In the genomic region with DNA sequence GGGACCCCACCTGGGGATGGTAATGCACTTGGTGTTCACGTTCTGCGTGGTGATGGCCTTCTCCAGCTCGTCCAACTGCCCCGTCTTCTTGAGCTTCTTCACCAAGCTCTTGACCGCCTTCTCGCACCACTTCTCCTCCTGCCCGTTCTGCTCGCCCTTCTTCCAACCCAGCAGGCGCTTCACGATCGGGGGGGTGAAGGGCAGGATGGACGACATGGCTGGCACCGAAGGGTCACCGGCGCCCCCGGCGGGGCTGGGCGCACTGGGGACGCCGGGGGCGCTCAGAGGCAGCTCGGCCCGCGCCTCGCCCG, we compare ENCODE assay signal across 8 mouse cellular contexts. TPM values are rescaled to one million over a fixed set of nuclear protein-coding genes. Genes with fewer than 3 reads are reported as not detected.
A peak's percentile ranks its signal among the peaks of the same experiment; 100 is the strongest.
DNase-seq lines count a peak whose midpoint lies in the region; ATAC-seq lines count a peak whose summit lies in the region.

No protein-coding gene starts in this region.

- 0 out of 2 replicates have a peak, but pooled peaks cover 3% of the 10 kb centered on the region for H3K36me3 ChIP-seq in kidney, embryonic 14.5 days (ENCODE audit: control insufficient read depth, insufficient read depth, low read length)
- H3K36me3 ChIP-seq in hindbrain, embryonic 12.5 days: no peaks in the 10 kb centered on the region
- H3K36me3 ChIP-seq in midbrain, embryonic 14.5 days (ENCODE audit: control insufficient read depth, insufficient read depth, low read length): no peaks in the 10 kb centered on the region

- peak overlapping the region; percentile 95 for H3K4me3 ChIP-seq in kidney, embryonic 14.5 days (ENCODE audit: low read length)
- H3K4me3 ChIP-seq in hindbrain, embryonic 12.5 days: peak overlapping the region; percentile 78
- H3K4me3 ChIP-seq in midbrain, embryonic 14.5 days (replicated peaks; ENCODE audit: low read depth, low read length): peak overlapping the region; percentile 57

- no peak for DNase-seq in kidney, adult 11 months
- peak; percentile 42 for DNase-seq in R1 (ENCODE audit: low read depth, low spot score)
- DNase-seq in midbrain, embryonic 14.5 days: no peak
- DNase-seq in frontal cortex, adult 2 months (ENCODE audit: extremely low spot score in 1 of 2, low spot score in 1 of 2): no peak
- DNase-seq in layer of hippocampus, adult 18-20 months (ENCODE audit: low spot score in 2 of 2): no peak
- no peak for DNase-seq in thymus, postnatal 36 days

- peaks cover 51% of the 10 kb centered on the region for H3K4me1 ChIP-seq in kidney, embryonic 14.5 days (ENCODE audit: control insufficient read depth, insufficient read depth, low read length)
- peaks cover 56% of the 10 kb centered on the region for H3K4me1 ChIP-seq in hindbrain, embryonic 12.5 days
- H3K4me1 ChIP-seq in midbrain, embryonic 14.5 days (ENCODE audit: control insufficient read depth, insufficient read depth, low read length): peaks cover 44% of the 10 kb centered on the region

- H3K9ac ChIP-seq in kidney, embryonic 14.5 days (ENCODE audit: low read depth, low read length): peak overlapping the region; percentile 95
- peak overlapping the region; percentile 76 for H3K9ac ChIP-seq in hindbrain, embryonic 12.5 days
- peak overlapping the region; percentile 57 for H3K9ac ChIP-seq in midbrain, embryonic 14.5 days (replicated peaks; ENCODE audit: low read length)

- ATAC-seq in kidney, embryonic 14.5 days (ENCODE audit: low FRiP score, low TSS enrichment): no peak
- no peak; the same call in 1 of the 2 replicates for ATAC-seq in hindbrain, embryonic 12.5 days (ENCODE audit: low FRiP score)
- no peak for ATAC-seq in midbrain, embryonic 14.5 days (ENCODE audit: low FRiP score, low TSS enrichment)

- under 1% methylated on average over 26 of the region's 26 CpGs for WGBS in kidney, embryonic 14.5 days
- under 1% methylated on average over 25 of the region's 26 CpGs for WGBS in hindbrain, embryonic 12.5 days
- WGBS in midbrain, embryonic 14.5 days: under 1% methylated on average over 26 of the region's 26 CpGs

- peak overlapping the region; percentile 98 for H3K27ac ChIP-seq in kidney, embryonic 14.5 days (ENCODE audit: low read depth, low read length)
- H3K27ac ChIP-seq in hindbrain, embryonic 12.5 days: peak overlapping the region; percentile 86
- H3K27ac ChIP-seq in midbrain, embryonic 14.5 days (replicated peaks; ENCODE audit: low read depth, low read length): peak overlapping the region; percentile 77

- no peaks in the 10 kb centered on the region for H3K27me3 ChIP-seq in kidney, embryonic 14.5 days (ENCODE audit: control insufficient read depth, insufficient read depth, low read length)
- H3K27me3 ChIP-seq in hindbrain, embryonic 12.5 days: no peaks in the 10 kb centered on the region; the same call in 1 of the 2 replicates
- H3K27me3 ChIP-seq in midbrain, embryonic 14.5 days (ENCODE audit: control insufficient read depth, insufficient read depth, low read length): no peaks in the 10 kb centered on the region; the same call in 1 of the 2 replicates

- H3K9me3 ChIP-seq in kidney, embryonic 14.5 days (ENCODE audit: control insufficient read depth, low read length): peaks cover 5% of the 10 kb centered on the region
- peaks cover 4% of the 10 kb centered on the region; the same call in 1 of the 2 replicates for H3K9me3 ChIP-seq in hindbrain, embryonic 12.5 days (replicated peaks)
- no peaks in the 10 kb centered on the region for H3K9me3 ChIP-seq in midbrain, embryonic 14.5 days (ENCODE audit: control insufficient read depth, low read length)

- H3K4me2 ChIP-seq in kidney, embryonic 14.5 days (replicated peaks; ENCODE audit: low read depth, low read length): peak overlapping the region; percentile 90
- peak overlapping the region; percentile 96 for H3K4me2 ChIP-seq in hindbrain, embryonic 12.5 days (replicated peaks)
- H3K4me2 ChIP-seq in midbrain, embryonic 14.5 days (ENCODE audit: low read length): peak overlapping the region; percentile 100

RNA-seq across cellular contexts. Expression of gene Smad3, which starts 0.4 kb away (rescaled TPM):
- 17.6 and 21.2 TPM in 2 replicates for polyA plus RNA-seq in kidney, embryonic 14.5 days (2014; fragmentation: Nextera tagmentation; extraction: Ambion mirVana)
- 24.1 and 25.4 TPM in 2 replicates for polyA plus RNA-seq in hindbrain, embryonic 12.5 days (2016; fragmentation: Nextera tagmentation; extraction: Ambion mirVana)
- 4.9 and 7.7 TPM in 2 replicates for polyA plus RNA-seq in midbrain, embryonic 14.5 days (2014; fragmentation: Nextera tagmentation; extraction: Ambion mirVana)
- 29.5 and 33.5 TPM in 2 replicates for polyA plus RNA-seq in frontal cortex, adult 2 months (2012; rRNA removed)
- total RNA-seq in layer of hippocampus, adult 18-20 months (2021): 10 to 100 TPM; 58.2 to 62.5 TPM
